Mouse (Mus musculus): Measurements from ENCODE around the gene Hand2. TPM values are rescaled to one million over a fixed set of nuclear protein-coding genes. Genes with fewer than 3 reads are reported as not detected.

Gene Hand2
- total RNA-seq (2014; rRNA removed; ENCODE audit: low replicate concordance) (33.2 and 39.5 TPM in 2 replicates), polyA plus RNA-seq (2015; fragmentation: Nextera tagmentation; extraction: Ambion mirVana) (9.9 and 11.7 TPM in 2 replicates)

GRCm38 (mm10) chr8:57320851-57321743 lies at the start of gene Hand2:
TSS of gene Hand2 (plus strand) at chr8:57320983.
- peak within 1 kb of the TSS; percentile 100 for H3K9ac ChIP-seq (replicated peaks; ENCODE audit: low read depth, low read length)
- DNase-seq (ENCODE audit: low spot score) (peak; percentile 95), ATAC-seq (ENCODE audit: insufficient read depth, low read depth) (peak; percentile 66)
- H3K27me3 ChIP-seq (ENCODE audit: control insufficient read depth, insufficient read depth, low read length) = no peaks in the 10 kb centered on the region
- H3K4me1 ChIP-seq (ENCODE audit: control insufficient read depth, insufficient read depth) = peaks cover 6% of the 10 kb centered on the region; the same call in 1 of the 2 replicates
- TF ChIP-seq EP300 (IDR thresholded peaks at IDR 0.05; ENCODE audit: low read depth) (no peak), CTCF (IDR thresholded peaks at IDR 0.05; ENCODE audit: low read depth) (no peak)
- peak within 1 kb of the TSS; percentile 98 for H3K27ac ChIP-seq (ENCODE audit: low read depth)
- peak within 1 kb of the TSS; percentile 98 for H3K4me3 ChIP-seq (ENCODE audit: low read depth, low read length)
- H3K9me3 ChIP-seq (replicated peaks; ENCODE audit: control insufficient read depth, low read length) = no peaks in the 10 kb centered on the region
- peaks cover 4% of the 10 kb centered on the region; the same call in 1 of the 2 replicates for H3K36me3 ChIP-seq (replicated peaks; ENCODE audit: control insufficient read depth, insufficient read depth, low read length)
- under 1% methylated on average over 72 of the region's 83 CpGs for WGBS
- H3K4me2 ChIP-seq (ENCODE audit: low read depth, low read length) = peak within 1 kb of the TSS; percentile 97

- 66% methylated on average over 3 of the region's 3 CpGs for WGBS
- Histone ChIP-seq H3K27ac (ENCODE audit: low read depth) (no peak overlapping the region), H3K4me1 (ENCODE audit: control insufficient read depth, insufficient read depth) (no peaks in the 10 kb centered on the region), H3K4me3 (ENCODE audit: low read depth, low read length) (no peak overlapping the region), H3K36me3 (replicated peaks; ENCODE audit: control insufficient read depth, insufficient read depth, low read length) (no peaks in the 10 kb centered on the region), H3K4me2 (ENCODE audit: low read depth, low read length) (no peak overlapping the region), H3K27me3 (ENCODE audit: control insufficient read depth, insufficient read depth, low read length) (no peaks in the 10 kb centered on the region), H3K9me3 (replicated peaks; ENCODE audit: control insufficient read depth, low read length) (no peaks in the 10 kb centered on the region), H3K9ac (replicated peaks; ENCODE audit: low read depth, low read length) (no peak overlapping the region)
- TF ChIP-seq EP300 (IDR thresholded peaks at IDR 0.05; ENCODE audit: low read depth) (no peak), CTCF (IDR thresholded peaks at IDR 0.05; ENCODE audit: low read depth) (no peak)
- DNase-seq (ENCODE audit: low spot score) (no peak), ATAC-seq (ENCODE audit: insufficient read depth, low read depth) (no peak)
These were observed 47.7 kb upstream of the Hand2 start for GRCm38 (mm10) chr8:57273055-57273454.

- ATAC-seq (ENCODE audit: insufficient read depth, low read depth) = no peak
- TF ChIP-seq CTCF (IDR thresholded peaks at IDR 0.05; ENCODE audit: low read depth) = no peak
- no peak for TF ChIP-seq EP300 (IDR thresholded peaks at IDR 0.05; ENCODE audit: low read depth)
- 87% methylated on average over 4 of the region's 4 CpGs for WGBS
These were observed 27.3 kb upstream of the Hand2 start for GRCm38 (mm10) chr8:57293441-57293840.

GRCm38 (mm10) chr8:57303513-57303912 lies 17.3 kb upstream of the Hand2 start:
- Histone ChIP-seq H3K4me2 (ENCODE audit: low read depth, low read length) (no peak overlapping the region), H3K4me3 (ENCODE audit: low read depth, low read length) (no peak overlapping the region), H3K27me3 (ENCODE audit: control insufficient read depth, insufficient read depth, low read length) (no peaks in the 10 kb centered on the region), H3K4me1 (ENCODE audit: control insufficient read depth, insufficient read depth) (no peaks in the 10 kb centered on the region; the same call in 1 of the 2 replicates), H3K27ac (ENCODE audit: low read depth) (peak overlapping the region; percentile 70), H3K9me3 (replicated peaks; ENCODE audit: control insufficient read depth, low read length) (no peaks in the 10 kb centered on the region), H3K9ac (replicated peaks; ENCODE audit: low read depth, low read length) (no peak overlapping the region), H3K36me3 (replicated peaks; ENCODE audit: control insufficient read depth, insufficient read depth, low read length) (peaks cover 25% of the 10 kb centered on the region; the same call in 1 of the 2 replicates)
- TF ChIP-seq CTCF (IDR thresholded peaks at IDR 0.05; ENCODE audit: low read depth) (no peak), EP300 (IDR thresholded peaks at IDR 0.05; ENCODE audit: low read depth) (peak; percentile 80)
- WGBS = 21% methylated on average over 1 of the region's 1 CpGs
- ATAC-seq (ENCODE audit: insufficient read depth, low read depth) (peak; percentile 70), DNase-seq (ENCODE audit: low spot score) (peak; percentile 82)

More at GRCm38 (mm10) chr8:57293441-57293840, 27.3 kb upstream of the Hand2 start:
- no peaks in the 10 kb centered on the region for H3K9me3 ChIP-seq (replicated peaks; ENCODE audit: control insufficient read depth, low read length)
- no peaks in the 10 kb centered on the region for H3K36me3 ChIP-seq (replicated peaks; ENCODE audit: control insufficient read depth, insufficient read depth, low read length)
- no peaks in the 10 kb centered on the region for H3K4me1 ChIP-seq (ENCODE audit: control insufficient read depth, insufficient read depth)
- no peak overlapping the region for H3K27ac ChIP-seq (ENCODE audit: low read depth)
- DNase-seq (ENCODE audit: low spot score) = no peak
- H3K27me3 ChIP-seq (ENCODE audit: control insufficient read depth, insufficient read depth, low read length) = no peaks in the 10 kb centered on the region
- H3K4me2 ChIP-seq (ENCODE audit: low read depth, low read length) = no peak overlapping the region
- no peak overlapping the region for H3K9ac ChIP-seq (replicated peaks; ENCODE audit: low read depth, low read length)
- H3K4me3 ChIP-seq (ENCODE audit: low read depth, low read length) = no peak overlapping the region

- TF ChIP-seq CTCF (IDR thresholded peaks at IDR 0.05; ENCODE audit: low read depth) (no peak), EP300 (IDR thresholded peaks at IDR 0.05; ENCODE audit: low read depth) (no peak)
- no peak for DNase-seq (ENCODE audit: low spot score)
- Histone ChIP-seq H3K4me2 (ENCODE audit: low read depth, low read length) (no peak overlapping the region), H3K9ac (replicated peaks; ENCODE audit: low read depth, low read length) (no peak overlapping the region), H3K27me3 (ENCODE audit: control insufficient read depth, insufficient read depth, low read length) (no peaks in the 10 kb centered on the region), H3K9me3 (replicated peaks; ENCODE audit: control insufficient read depth, low read length) (no peaks in the 10 kb centered on the region), H3K36me3 (replicated peaks; ENCODE audit: control insufficient read depth, insufficient read depth, low read length) (peaks cover 25% of the 10 kb centered on the region; the same call in 1 of the 2 replicates), H3K27ac (ENCODE audit: low read depth) (no peak overlapping the region), H3K4me3 (ENCODE audit: low read depth, low read length) (no peak overlapping the region), H3K4me1 (ENCODE audit: control insufficient read depth, insufficient read depth) (no peaks in the 10 kb centered on the region; the same call in 1 of the 2 replicates)
- 51% methylated on average over 11 of the region's 11 CpGs for WGBS
- peak; percentile 27; the same call in 1 of the 2 replicates for ATAC-seq (ENCODE audit: insufficient read depth, low read depth)
These were observed 15.8 kb upstream of the Hand2 start for GRCm38 (mm10) chr8:57304944-57305343.
